Mouse (Mus musculus): ENCODE measurements around the gene Zbed4. TPM values are rescaled to one million over a fixed set of nuclear protein-coding genes. Genes with fewer than 3 reads are reported as not detected.
A peak's percentile ranks its signal among the peaks of the same experiment; 100 is the strongest.

The Zbed4 gene
- polyA plus RNA-seq, 1 experiment from 2014 or later: 35.1 TPM

- Histone ChIP-seq H3K4me3 (ENCODE audit: low read depth, low read length) (no peak overlapping the region), H3K4me2 (ENCODE audit: low read depth, severe bottlenecking) (no peak overlapping the region), H3K9ac (ENCODE audit: low read length) (no peak overlapping the region), H3K4me1 (ENCODE audit: control insufficient read depth, insufficient read depth, low read length) (no peaks in the 10 kb centered on the region), H3K27ac (replicated peaks; ENCODE audit: low read depth, low read length) (no peak overlapping the region), H3K9me3 (ENCODE audit: control insufficient read depth, low read length) (no peaks in the 10 kb centered on the region), H3K36me3 (ENCODE audit: control insufficient read depth, insufficient read depth, low read length) (peaks cover 50% of the 10 kb centered on the region), H3K27me3 (ENCODE audit: control insufficient read depth, insufficient read depth, low read length) (no peaks in the 10 kb centered on the region)
- DNase-seq (ENCODE audit: low spot score) (no peak), ATAC-seq (ENCODE audit: insufficient number of reproducible peaks, low FRiP score, low TSS enrichment, low read depth) (no peak)
- 95% methylated on average over 15 of the region's 15 CpGs for WGBS
Observed at GRCm38 (mm10) chr15:88712501-88712900, 39.0 kb upstream of the Zbed4 start.

DNA sequence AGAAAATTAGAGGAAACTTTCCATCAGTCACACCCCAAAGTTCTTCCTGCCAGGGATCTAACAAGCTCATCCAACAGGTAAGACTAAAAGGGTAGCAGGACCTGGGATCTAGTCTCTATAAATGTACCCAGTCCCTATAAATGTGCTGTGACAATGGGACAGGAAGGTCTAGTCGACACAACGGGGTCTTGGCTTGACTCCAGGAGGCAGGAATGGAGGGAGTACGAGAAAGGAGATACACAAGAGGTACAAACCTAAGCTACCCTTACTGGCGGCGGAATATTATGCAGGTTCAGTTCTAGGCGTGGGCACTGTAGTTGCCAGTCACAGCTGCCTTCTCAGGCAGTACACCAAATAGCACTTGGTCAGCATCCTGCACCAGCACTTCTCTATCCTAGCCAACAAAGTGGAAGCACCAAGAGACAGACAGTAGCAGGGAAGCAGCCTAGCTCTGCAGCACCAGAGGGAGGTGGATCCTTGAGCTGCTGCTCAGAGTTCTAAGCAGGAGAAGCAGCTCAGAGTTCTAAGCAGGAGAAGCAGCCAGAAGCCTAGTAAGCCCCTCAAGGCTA, 37.4 kb upstream of the Zbed4 start:
- Histone ChIP-seq H3K27ac (replicated peaks; ENCODE audit: low read depth, low read length) (no peak overlapping the region), H3K36me3 (ENCODE audit: control insufficient read depth, insufficient read depth, low read length) (peaks cover 57% of the 10 kb centered on the region), H3K4me2 (ENCODE audit: low read depth, severe bottlenecking) (no peak overlapping the region), H3K27me3 (ENCODE audit: control insufficient read depth, insufficient read depth, low read length) (no peaks in the 10 kb centered on the region), H3K9me3 (ENCODE audit: control insufficient read depth, low read length) (no peaks in the 10 kb centered on the region), H3K9ac (ENCODE audit: low read length) (no peak overlapping the region), H3K4me3 (ENCODE audit: low read depth, low read length) (no peak overlapping the region), H3K4me1 (ENCODE audit: control insufficient read depth, insufficient read depth, low read length) (no peaks in the 10 kb centered on the region)
- no peak for DNase-seq (ENCODE audit: low spot score)
- ATAC-seq (ENCODE audit: insufficient number of reproducible peaks, low FRiP score, low TSS enrichment, low read depth): no peak
- 95% methylated on average over 6 of the region's 6 CpGs for WGBS

- H3K27ac ChIP-seq (replicated peaks; ENCODE audit: low read depth, low read length): no peak overlapping the region
- ATAC-seq (ENCODE audit: insufficient number of reproducible peaks, low FRiP score, low TSS enrichment, low read depth) (no peak), DNase-seq (ENCODE audit: low spot score) (peak; percentile 41)
- no peak overlapping the region for H3K9ac ChIP-seq (ENCODE audit: low read length)
- no peaks in the 10 kb centered on the region for H3K4me1 ChIP-seq (ENCODE audit: control insufficient read depth, insufficient read depth, low read length)
- H3K4me3 ChIP-seq (ENCODE audit: low read depth, low read length): no peak overlapping the region
- no peaks in the 10 kb centered on the region for H3K9me3 ChIP-seq (ENCODE audit: control insufficient read depth, low read length)
- H3K36me3 ChIP-seq (ENCODE audit: control insufficient read depth, insufficient read depth, low read length): peaks cover 48% of the 10 kb centered on the region
- H3K4me2 ChIP-seq (ENCODE audit: low read depth, severe bottlenecking): no peak overlapping the region
- H3K27me3 ChIP-seq (ENCODE audit: control insufficient read depth, insufficient read depth, low read length): no peaks in the 10 kb centered on the region
Observed at GRCm38 (mm10) chr15:88716350-88716749, 35.1 kb upstream of the Zbed4 start.

DNA sequence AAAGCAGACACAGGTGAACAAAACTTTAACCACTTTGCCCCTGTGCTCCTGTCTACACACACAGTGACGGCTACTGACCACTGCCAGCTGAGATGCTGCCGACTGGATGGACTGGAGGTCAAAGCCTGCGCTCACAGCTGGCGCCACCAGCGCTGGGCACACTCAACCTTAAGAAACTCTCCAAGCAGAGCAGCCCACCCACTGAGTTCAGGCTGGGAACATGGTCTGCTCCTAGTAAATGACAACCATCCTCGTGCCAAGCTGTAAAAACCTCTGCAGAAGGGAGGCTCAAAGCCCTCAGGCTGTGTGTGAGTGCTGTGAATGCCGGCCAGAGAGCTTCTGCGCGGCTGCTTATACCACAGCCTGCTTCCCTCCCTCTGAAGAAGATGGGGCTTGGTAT, 34.2 kb upstream of the Zbed4 start:
- Histone ChIP-seq H3K27ac (replicated peaks; ENCODE audit: low read depth, low read length) (no peak overlapping the region), H3K27me3 (ENCODE audit: control insufficient read depth, insufficient read depth, low read length) (no peaks in the 10 kb centered on the region), H3K4me1 (ENCODE audit: control insufficient read depth, insufficient read depth, low read length) (no peaks in the 10 kb centered on the region), H3K9ac (ENCODE audit: low read length) (no peak overlapping the region), H3K9me3 (ENCODE audit: control insufficient read depth, low read length) (no peaks in the 10 kb centered on the region), H3K4me2 (ENCODE audit: low read depth, severe bottlenecking) (no peak overlapping the region), H3K36me3 (ENCODE audit: control insufficient read depth, insufficient read depth, low read length) (peaks cover 40% of the 10 kb centered on the region), H3K4me3 (ENCODE audit: low read depth, low read length) (no peak overlapping the region)
- 67% methylated on average over 9 of the region's 9 CpGs for WGBS
- DNase-seq (ENCODE audit: low spot score) (no peak), ATAC-seq (ENCODE audit: insufficient number of reproducible peaks, low FRiP score, low TSS enrichment, low read depth) (no peak)

DNA sequence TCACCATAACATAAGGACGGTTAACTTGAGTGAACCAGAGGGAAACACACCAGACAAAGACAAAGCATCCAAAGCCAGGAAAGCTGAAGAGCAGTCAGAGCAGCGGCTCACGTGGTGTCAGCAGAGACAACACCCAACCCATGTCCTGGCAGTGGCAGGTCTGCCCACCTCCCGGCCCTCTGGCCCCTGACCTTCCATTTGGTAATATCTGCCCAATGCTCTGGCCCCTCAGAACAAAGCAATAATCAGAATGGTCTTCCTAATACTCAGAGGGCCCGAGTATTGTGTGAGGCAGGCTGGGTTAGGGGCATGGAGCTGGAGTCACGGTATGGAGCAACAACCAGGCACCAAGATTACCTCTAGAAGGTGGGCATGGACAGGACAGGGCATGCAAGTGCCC, 28.3 kb upstream of the Zbed4 start:
- no peaks in the 10 kb centered on the region for H3K9me3 ChIP-seq (ENCODE audit: control insufficient read depth, low read length)
- H3K36me3 ChIP-seq (ENCODE audit: control insufficient read depth, insufficient read depth, low read length): peaks cover 32% of the 10 kb centered on the region
- no peak overlapping the region for H3K4me2 ChIP-seq (ENCODE audit: low read depth, severe bottlenecking)
- no peak overlapping the region for H3K9ac ChIP-seq (ENCODE audit: low read length)
- no peaks in the 10 kb centered on the region for H3K27me3 ChIP-seq (ENCODE audit: control insufficient read depth, insufficient read depth, low read length)
- H3K4me3 ChIP-seq (ENCODE audit: low read depth, low read length): no peak overlapping the region
- WGBS: 91% methylated on average over 6 of the region's 6 CpGs
- no peak for DNase-seq (ENCODE audit: low spot score)
- ATAC-seq (ENCODE audit: insufficient number of reproducible peaks, low FRiP score, low TSS enrichment, low read depth): no peak
- no peak overlapping the region for H3K27ac ChIP-seq (replicated peaks; ENCODE audit: low read depth, low read length)
- no peaks in the 10 kb centered on the region for H3K4me1 ChIP-seq (ENCODE audit: control insufficient read depth, insufficient read depth, low read length)

DNA sequence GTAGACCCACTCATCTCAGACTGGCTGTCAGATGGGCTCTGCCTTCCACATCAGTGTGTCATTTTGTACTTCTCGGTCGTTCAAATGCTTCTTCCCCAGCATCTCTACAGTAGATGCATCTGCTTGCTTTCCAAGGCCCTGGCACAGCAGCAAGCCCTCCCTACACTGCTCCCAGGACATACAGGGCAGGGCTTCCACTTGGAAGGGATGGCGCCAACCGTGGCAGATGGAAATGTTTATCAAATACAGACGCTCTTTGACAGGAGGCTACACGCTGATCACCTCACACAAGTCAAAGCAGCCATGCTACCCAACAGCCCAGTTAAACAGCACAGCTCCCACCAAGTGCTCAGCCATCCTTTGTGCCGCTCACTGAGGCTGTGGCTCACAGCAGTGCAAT, 27.1 kb upstream of the Zbed4 start:
- H3K9me3 ChIP-seq (ENCODE audit: control insufficient read depth, low read length): no peaks in the 10 kb centered on the region
- no peaks in the 10 kb centered on the region for H3K4me1 ChIP-seq (ENCODE audit: control insufficient read depth, insufficient read depth, low read length)
- H3K27me3 ChIP-seq (ENCODE audit: control insufficient read depth, insufficient read depth, low read length): no peaks in the 10 kb centered on the region
- DNase-seq (ENCODE audit: low spot score): no peak
- WGBS: 82% methylated on average over 7 of the region's 7 CpGs
- H3K27ac ChIP-seq (replicated peaks; ENCODE audit: low read depth, low read length): no peak overlapping the region
- no peak overlapping the region for H3K4me3 ChIP-seq (ENCODE audit: low read depth, low read length)
- no peak for ATAC-seq (ENCODE audit: insufficient number of reproducible peaks, low FRiP score, low TSS enrichment, low read depth)
- peaks cover 37% of the 10 kb centered on the region for H3K36me3 ChIP-seq (ENCODE audit: control insufficient read depth, insufficient read depth, low read length)
- no peak overlapping the region for H3K4me2 ChIP-seq (ENCODE audit: low read depth, severe bottlenecking)
- no peak overlapping the region for H3K9ac ChIP-seq (ENCODE audit: low read length)

GRCm38 (mm10) chr15:88725036-88725435, 26.4 kb upstream of the Zbed4 start:
- Histone ChIP-seq H3K27me3 (ENCODE audit: control insufficient read depth, insufficient read depth, low read length) (no peaks in the 10 kb centered on the region), H3K9me3 (ENCODE audit: control insufficient read depth, low read length) (no peaks in the 10 kb centered on the region), H3K4me1 (ENCODE audit: control insufficient read depth, insufficient read depth, low read length) (no peaks in the 10 kb centered on the region), H3K4me2 (ENCODE audit: low read depth, severe bottlenecking) (no peak overlapping the region), H3K36me3 (ENCODE audit: control insufficient read depth, insufficient read depth, low read length) (peaks cover 42% of the 10 kb centered on the region), H3K9ac (ENCODE audit: low read length) (no peak overlapping the region), H3K27ac (replicated peaks; ENCODE audit: low read depth, low read length) (no peak overlapping the region), H3K4me3 (ENCODE audit: low read depth, low read length) (no peak overlapping the region)
- DNase-seq (ENCODE audit: low spot score) (no peak), ATAC-seq (ENCODE audit: insufficient number of reproducible peaks, low FRiP score, low TSS enrichment, low read depth) (no peak)
- WGBS: 86% methylated on average over 5 of the region's 5 CpGs

GRCm38 (mm10) chr15:88727204-88727603, 24.3 kb upstream of the Zbed4 start:
- Histone ChIP-seq H3K27ac (replicated peaks; ENCODE audit: low read depth, low read length) (no peak overlapping the region), H3K9me3 (ENCODE audit: control insufficient read depth, low read length) (no peaks in the 10 kb centered on the region), H3K9ac (ENCODE audit: low read length) (no peak overlapping the region), H3K36me3 (ENCODE audit: control insufficient read depth, insufficient read depth, low read length) (peaks cover 41% of the 10 kb centered on the region; the same call in 1 of the 2 replicates), H3K27me3 (ENCODE audit: control insufficient read depth, insufficient read depth, low read length) (no peaks in the 10 kb centered on the region), H3K4me3 (ENCODE audit: low read depth, low read length) (no peak overlapping the region), H3K4me2 (ENCODE audit: low read depth, severe bottlenecking) (no peak overlapping the region), H3K4me1 (ENCODE audit: control insufficient read depth, insufficient read depth, low read length) (peaks cover 6% of the 10 kb centered on the region)
- no peak for ATAC-seq (ENCODE audit: insufficient number of reproducible peaks, low FRiP score, low TSS enrichment, low read depth)
- no peak for DNase-seq (ENCODE audit: low spot score)
- 92% methylated on average over 3 of the region's 3 CpGs for WGBS

GRCm38 (mm10) chr15:88730717-88731116, 20.7 kb upstream of the Zbed4 start:
- no peak overlapping the region for H3K9ac ChIP-seq (ENCODE audit: low read length)
- no peak for DNase-seq (ENCODE audit: low spot score)
- no peak for ATAC-seq (ENCODE audit: insufficient number of reproducible peaks, low FRiP score, low TSS enrichment, low read depth)
- peaks cover 9% of the 10 kb centered on the region for H3K4me1 ChIP-seq (ENCODE audit: control insufficient read depth, insufficient read depth, low read length)
- H3K4me2 ChIP-seq (ENCODE audit: low read depth, severe bottlenecking): no peak overlapping the region
- H3K9me3 ChIP-seq (ENCODE audit: control insufficient read depth, low read length): no peaks in the 10 kb centered on the region
- H3K4me3 ChIP-seq (ENCODE audit: low read depth, low read length): no peak overlapping the region
- H3K36me3 ChIP-seq (ENCODE audit: control insufficient read depth, insufficient read depth, low read length): peaks cover 30% of the 10 kb centered on the region; the same call in 1 of the 2 replicates
- WGBS: 88% methylated on average over 3 of the region's 3 CpGs
- no peak overlapping the region for H3K27ac ChIP-seq (replicated peaks; ENCODE audit: low read depth, low read length)
- no peaks in the 10 kb centered on the region for H3K27me3 ChIP-seq (ENCODE audit: control insufficient read depth, insufficient read depth, low read length)

Measured in limb, embryonic 11.5 days (tissue).